In the genomic region with DNA sequence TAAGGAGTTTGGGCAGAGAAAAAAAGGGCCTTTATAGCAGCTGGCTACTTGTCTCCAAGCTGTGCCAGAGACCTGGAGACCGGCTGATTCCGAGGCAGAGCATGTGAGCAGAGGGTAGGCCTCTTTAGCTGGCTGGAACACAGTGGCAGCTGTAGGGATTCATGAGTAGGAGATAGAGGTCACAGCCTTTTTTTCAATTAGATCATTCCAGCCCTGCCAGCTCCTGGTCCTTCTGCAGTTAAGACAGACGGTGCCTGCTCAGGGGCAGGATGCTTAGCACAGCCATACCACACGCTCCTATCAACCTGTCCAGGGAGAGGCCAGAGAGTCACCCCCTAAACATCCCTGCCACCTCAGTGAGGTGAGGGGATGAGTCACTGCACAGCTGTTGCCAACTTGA, we compare ENCODE assay signal across 26 mouse cellular contexts.
DNase-seq lines count a peak whose midpoint lies in the region; ATAC-seq and TF ChIP-seq lines count a peak whose summit lies in the region.
"Had no signal": no experiment of that assay in that cellular context is flagged by ENCODE, and none has a peak within 500 bp of the region (broad histone marks: within the 10 kb centered on the region; RNA-seq: fewer than 3 reads in every experiment).

No protein-coding gene starts in this region.

- H3K4me3 ChIP-seq in cerebellum, adult 2 months (replicated peaks; ENCODE audit: insufficient read depth, low read depth, low read length), result no peak overlapping the region
- no peak overlapping the region for H3K4me3 ChIP-seq in hindbrain, embryonic 16.5 days (ENCODE audit: low read length)
- H3K4me3 ChIP-seq in hindbrain, embryonic 12.5 days, result no peak overlapping the region
- H3K4me3 ChIP-seq in midbrain, postnatal 0 days (ENCODE audit: low read depth, low read length), result no peak overlapping the region
- no peak overlapping the region for H3K4me3 ChIP-seq in midbrain, embryonic 15.5 days
- H3K4me3 ChIP-seq: forebrain, embryonic 10.5 days; forebrain, embryonic 13.5 days; gastrocnemius, adult 2 months; heart, embryonic 12.5 days; heart, embryonic 15.5 days; hindbrain, embryonic 10.5 days; hindbrain, embryonic 15.5 days had no signal

- peak; percentile 67; the same call in 1 of the 2 replicates for ATAC-seq in hindbrain, embryonic 16.5 days
- ATAC-seq in hindbrain, embryonic 12.5 days (ENCODE audit: low FRiP score), result no peak
- ATAC-seq in midbrain, postnatal 0 days (ENCODE audit: low FRiP score), result peak; percentile 31; the same call in 1 of the 2 replicates
- no peak for ATAC-seq in midbrain, embryonic 15.5 days (replicated peaks)
- ATAC-seq: activated CD4-positive, CD25-positive, alpha-beta regulatory T cell, adult 4 months; forebrain, embryonic 13.5 days; forebrain, embryonic 16.5 days; inflammation-experienced regulatory T-cells, adult 6 months had no signal

- TF ChIP-seq CTCF in cerebellum, adult 2 months (IDR thresholded peaks at IDR 0.05; ENCODE audit: borderline replicate concordance, insufficient read depth, low read depth, low read length), result no peak
- TF ChIP-seq CTCF in midbrain, postnatal 0 days (IDR thresholded peaks at IDR 0.05), result no peak

- no peaks in the 10 kb centered on the region for H3K27me3 ChIP-seq in cerebellum, adult 2 months (ENCODE audit: control insufficient read depth, insufficient read depth, low read length)
- H3K27me3 ChIP-seq in hindbrain, embryonic 16.5 days (replicated peaks; ENCODE audit: control insufficient read depth, insufficient read depth, low read length), result no peaks in the 10 kb centered on the region
- H3K27me3 ChIP-seq in hindbrain, embryonic 12.5 days, result no peaks in the 10 kb centered on the region
- H3K27me3 ChIP-seq in midbrain, postnatal 0 days (ENCODE audit: insufficient read depth, low read length), result no peaks in the 10 kb centered on the region
- H3K27me3 ChIP-seq in midbrain, embryonic 15.5 days (replicated peaks), result no peaks in the 10 kb centered on the region
- H3K27me3 ChIP-seq: forebrain, embryonic 13.5 days; heart, embryonic 12.5 days; heart, embryonic 15.5 days; hindbrain, embryonic 15.5 days had no signal

- H3K27ac ChIP-seq in cerebellum, adult 2 months (ENCODE audit: insufficient read depth, low read length), result no peak overlapping the region
- H3K27ac ChIP-seq in hindbrain, embryonic 16.5 days (ENCODE audit: low read depth, low read length), result no peak overlapping the region
- H3K27ac ChIP-seq in hindbrain, embryonic 12.5 days, result no peak overlapping the region
- no peak overlapping the region for H3K27ac ChIP-seq in midbrain, postnatal 0 days (ENCODE audit: low read depth, low read length)
- H3K27ac ChIP-seq in midbrain, embryonic 15.5 days, result no peak overlapping the region
- H3K27ac ChIP-seq: forebrain, embryonic 10.5 days; forebrain, embryonic 13.5 days; gastrocnemius, adult 2 months; heart, embryonic 15.5 days; hindbrain, embryonic 10.5 days; hindbrain, embryonic 15.5 days had no signal

- H3K9ac ChIP-seq in hindbrain, embryonic 16.5 days (ENCODE audit: low read depth, low read length), result no peak overlapping the region
- no peak overlapping the region for H3K9ac ChIP-seq in hindbrain, embryonic 12.5 days
- H3K9ac ChIP-seq in midbrain, postnatal 0 days (replicated peaks; ENCODE audit: low read length, poor library complexity, severe bottlenecking), result no peak overlapping the region
- H3K9ac ChIP-seq in midbrain, embryonic 15.5 days, result no peak overlapping the region
- H3K9ac ChIP-seq: forebrain, embryonic 13.5 days; heart, embryonic 12.5 days; heart, embryonic 15.5 days; hindbrain, embryonic 15.5 days had no signal

- 8% methylated on average over 4 of the region's 4 CpGs for WGBS in cerebellum, adult 2 months
- 51% methylated on average over 4 of the region's 4 CpGs for WGBS in hindbrain, embryonic 16.5 days
- whole genome bisulfite sequencing in hindbrain, embryonic 12.5 days, result 63% methylated on average over 4 of the region's 4 CpGs
- 71% methylated on average over 4 of the region's 4 CpGs for WGBS in midbrain, postnatal 0 days
- WGBS in midbrain, embryonic 15.5 days, result 62% methylated on average over 4 of the region's 4 CpGs

- no peaks in the 10 kb centered on the region for H3K9me3 ChIP-seq in hindbrain, embryonic 16.5 days (ENCODE audit: control insufficient read depth, low read length)
- H3K9me3 ChIP-seq in hindbrain, embryonic 12.5 days (replicated peaks), result no peaks in the 10 kb centered on the region
- H3K9me3 ChIP-seq in midbrain, postnatal 0 days (ENCODE audit: low read length), result no peaks in the 10 kb centered on the region
- H3K9me3 ChIP-seq in midbrain, embryonic 15.5 days, result no peaks in the 10 kb centered on the region
- H3K9me3 ChIP-seq: forebrain, embryonic 10.5 days; forebrain, embryonic 13.5 days; heart, embryonic 12.5 days; heart, embryonic 15.5 days; hindbrain, embryonic 10.5 days; hindbrain, embryonic 15.5 days had no signal

- peak; percentile 61 to 74 for DNase-seq in cerebellum, postnatal 10 days
- DNase-seq in cerebellum, adult 2 months, result no peak
- DNase-seq in left cerebral cortex, postnatal 4 days, result peak; percentile 54
- no peak for DNase-seq in left cerebral cortex, postnatal 14 days (ENCODE audit: low spot score in 2 of 2)
- peak; percentile 52 for DNase-seq in midbrain, postnatal 0 days (ENCODE audit: low spot score)
- DNase-seq: adrenal gland, adult 8-10 months; adrenal gland, postnatal 25 days; cerebellum, adult 11-12 months; cerebellum, adult 9-11 months; gastrocnemius, adult 2 months; gastrocnemius, postnatal 25 days; heart, adult 18-20 months; heart, postnatal 10 days; heart, postnatal 36 days had no signal

- H3K4me2 ChIP-seq in hindbrain, embryonic 16.5 days (ENCODE audit: low read length), result no peak overlapping the region
- H3K4me2 ChIP-seq in hindbrain, embryonic 12.5 days (replicated peaks), result no peak overlapping the region
- H3K4me2 ChIP-seq in midbrain, postnatal 0 days (ENCODE audit: low read depth, low read length, poor library complexity, severe bottlenecking), result no peak overlapping the region
- H3K4me2 ChIP-seq in midbrain, embryonic 15.5 days, result no peak overlapping the region
- H3K4me2 ChIP-seq: forebrain, embryonic 13.5 days; heart, embryonic 12.5 days; heart, embryonic 15.5 days; hindbrain, embryonic 15.5 days had no signal

- intact Hi-C loops in left cerebral cortex, postnatal 4 days (cut with DNase I), result no loop called here
- intact Hi-C loops in left cerebral cortex, postnatal 14 days (cut with DNase I), result no loop called here

- H3K36me3 ChIP-seq in hindbrain, embryonic 16.5 days (ENCODE audit: control insufficient read depth, insufficient read depth, low read length), result no peaks in the 10 kb centered on the region
- H3K36me3 ChIP-seq in hindbrain, embryonic 12.5 days, result no peaks in the 10 kb centered on the region
- H3K36me3 ChIP-seq in midbrain, postnatal 0 days (ENCODE audit: insufficient read depth, low read length), result no peaks in the 10 kb centered on the region
- H3K36me3 ChIP-seq in midbrain, embryonic 15.5 days (replicated peaks), result no peaks in the 10 kb centered on the region
- H3K36me3 ChIP-seq: forebrain, embryonic 10.5 days; heart, embryonic 12.5 days; heart, embryonic 15.5 days; hindbrain, embryonic 10.5 days; hindbrain, embryonic 15.5 days had no signal

- H3K4me1 ChIP-seq in cerebellum, adult 2 months (ENCODE audit: control insufficient read depth, insufficient read depth, low read length), result no peaks in the 10 kb centered on the region
- no peaks in the 10 kb centered on the region for H3K4me1 ChIP-seq in hindbrain, embryonic 16.5 days (ENCODE audit: control insufficient read depth, insufficient read depth, low read depth, low read length)
- H3K4me1 ChIP-seq in hindbrain, embryonic 12.5 days, result no peaks in the 10 kb centered on the region
- no peaks in the 10 kb centered on the region for H3K4me1 ChIP-seq in midbrain, postnatal 0 days (ENCODE audit: insufficient read depth, low read length)
- no peaks in the 10 kb centered on the region for H3K4me1 ChIP-seq in midbrain, embryonic 15.5 days
- H3K4me1 ChIP-seq: forebrain, embryonic 10.5 days; forebrain, embryonic 13.5 days; heart, embryonic 15.5 days; hindbrain, embryonic 10.5 days; hindbrain, embryonic 15.5 days had no signal

- TF ChIP-seq POLR2A in cerebellum, adult 2 months (IDR thresholded peaks at IDR 0.05; ENCODE audit: borderline replicate concordance, insufficient read depth, low read length), result no peak

Comparison
In these comparisons a context has a peak if more than half of its experiments do, and no peak if none do; other contexts are left out.
1. DNase-seq: peak in cerebellum, postnatal 10 days (2 of 2), left cerebral cortex, postnatal 4 days (single experiment) and midbrain, postnatal 0 days (single experiment); none in cerebellum, adult 2 months (0 of 2) and left cerebral cortex, postnatal 14 days (0 of 2).
2. ATAC-seq: peak in hindbrain, embryonic 16.5 days (single experiment) and midbrain, postnatal 0 days (single experiment); none in hindbrain, embryonic 12.5 days (single experiment) and midbrain, embryonic 15.5 days (single experiment).